Mouse (Mus musculus): ENCODE results near the gene Hist1h3g. TPM values are rescaled to one million over a fixed set of nuclear protein-coding genes. Genes with fewer than 3 reads are reported as not detected.

Hist1h3g gene
- polyA plus RNA-seq, 1 experiment from 2014 or later: 0.72 TPM

DNA sequence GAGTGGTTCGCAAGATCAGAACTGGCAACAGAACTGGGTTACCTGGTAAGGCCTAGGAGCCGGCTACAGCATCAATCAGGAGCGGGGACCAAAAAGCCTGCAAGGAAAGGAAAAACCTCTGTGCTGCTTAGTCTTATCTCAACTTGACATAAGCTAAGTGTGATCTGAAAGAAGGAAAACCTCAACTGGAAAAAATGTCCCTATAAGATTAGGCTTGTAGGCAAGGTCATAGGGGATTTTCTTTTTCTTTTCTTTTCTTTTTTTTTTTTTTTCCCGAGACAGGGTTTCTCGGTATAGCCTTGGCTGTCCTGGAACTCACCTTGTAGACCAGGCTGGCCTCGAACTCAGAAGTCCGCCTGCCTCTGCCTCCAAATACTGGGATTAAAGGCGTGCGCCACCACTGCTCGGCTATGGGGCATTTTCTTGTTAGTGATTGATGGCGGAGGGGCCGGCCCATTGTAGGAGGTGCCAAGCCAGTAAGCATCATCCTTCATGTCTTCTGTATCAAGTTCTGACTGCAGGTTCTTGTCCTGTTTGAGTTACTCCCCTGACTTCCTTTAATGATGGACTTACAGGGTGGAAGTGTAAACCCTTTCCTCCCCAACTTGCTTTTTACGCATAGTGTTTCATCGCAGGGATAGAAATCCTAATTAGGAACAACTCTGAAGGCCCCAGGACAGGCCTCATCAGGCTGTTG lies 28.3 kb upstream of the Hist1h3g start:
- Histone ChIP-seq H3K4me3 (ENCODE audit: low read depth, low read length) (no peak overlapping the region), H3K36me3 (ENCODE audit: control insufficient read depth, insufficient read depth, low read length) (no peaks in the 10 kb centered on the region), H3K27me3 (ENCODE audit: control insufficient read depth, insufficient read depth, low read length) (no peaks in the 10 kb centered on the region), H3K9me3 (ENCODE audit: control insufficient read depth, low read length) (no peaks in the 10 kb centered on the region), H3K4me2 (ENCODE audit: low read depth, low read length) (no peak overlapping the region), H3K4me1 (ENCODE audit: control insufficient read depth, insufficient read depth, low read length) (no peaks in the 10 kb centered on the region), H3K9ac (replicated peaks; ENCODE audit: low read depth, low read length) (no peak overlapping the region), H3K27ac (ENCODE audit: low read depth, low read length) (no peak overlapping the region)
- 16% methylated on average over 14 of the region's 14 CpGs for WGBS
- no peak for ATAC-seq (ENCODE audit: low read depth)

DNA sequence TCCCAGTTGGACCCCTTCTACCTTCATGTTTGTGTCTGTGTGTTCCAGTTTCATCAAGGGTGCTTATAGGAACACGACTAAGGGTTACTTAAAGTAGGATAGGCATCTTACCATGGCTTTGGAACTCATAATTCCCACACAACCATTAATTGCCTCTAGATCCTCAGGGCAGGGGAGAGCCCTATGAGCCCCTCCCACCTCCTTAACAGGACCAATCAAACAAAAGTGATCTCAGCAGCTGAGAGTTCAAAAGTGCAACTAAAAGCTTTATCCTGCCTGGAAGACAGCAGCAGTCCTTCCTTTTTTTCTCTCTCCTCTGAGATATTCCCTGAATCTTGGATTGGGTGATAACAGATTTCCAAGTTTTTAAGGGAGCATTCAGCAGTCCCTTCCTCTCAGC lies 25.1 kb upstream of the Hist1h3g start:
- Histone ChIP-seq H3K9ac (replicated peaks; ENCODE audit: low read depth, low read length) (no peak overlapping the region), H3K36me3 (ENCODE audit: control insufficient read depth, insufficient read depth, low read length) (no peaks in the 10 kb centered on the region), H3K9me3 (ENCODE audit: control insufficient read depth, low read length) (no peaks in the 10 kb centered on the region), H3K27ac (ENCODE audit: low read depth, low read length) (no peak overlapping the region), H3K27me3 (ENCODE audit: control insufficient read depth, insufficient read depth, low read length) (no peaks in the 10 kb centered on the region), H3K4me2 (ENCODE audit: low read depth, low read length) (no peak overlapping the region), H3K4me1 (ENCODE audit: control insufficient read depth, insufficient read depth, low read length) (no peaks in the 10 kb centered on the region), H3K4me3 (ENCODE audit: low read depth, low read length) (no peak overlapping the region)
- 33% methylated on average over 1 of the region's 1 CpGs for WGBS
- ATAC-seq (ENCODE audit: low read depth): no peak

GRCm38 (mm10) chr13:23513517-23513916 lies 21.7 kb upstream of the Hist1h3g start:
- no peak overlapping the region for H3K4me3 ChIP-seq (ENCODE audit: low read depth, low read length)

DNA sequence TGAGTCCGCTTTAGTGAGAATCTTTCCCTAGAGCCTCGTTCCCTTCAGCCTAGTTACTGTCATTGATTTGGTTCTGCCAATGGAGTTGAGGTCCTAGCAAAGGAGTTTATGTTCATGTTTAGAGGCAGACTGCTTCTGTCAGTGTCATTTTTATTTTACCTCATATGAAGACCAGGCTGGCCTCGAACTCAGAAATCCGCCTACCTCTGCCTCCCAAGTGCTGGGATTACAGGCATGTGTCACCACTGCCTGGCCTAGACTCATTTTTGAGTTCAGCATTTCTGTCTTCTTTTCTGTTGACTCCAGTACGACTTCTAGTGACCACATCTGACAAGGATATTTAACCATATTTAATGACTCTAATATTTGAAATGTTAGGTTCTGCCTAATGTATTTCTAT lies 19.9 kb upstream of the Hist1h3g start:
- Histone ChIP-seq H3K9ac (replicated peaks; ENCODE audit: low read depth, low read length) (no peak overlapping the region), H3K36me3 (ENCODE audit: control insufficient read depth, insufficient read depth, low read length) (no peaks in the 10 kb centered on the region), H3K4me3 (ENCODE audit: low read depth, low read length) (no peak overlapping the region), H3K27ac (ENCODE audit: low read depth, low read length) (no peak overlapping the region), H3K9me3 (ENCODE audit: control insufficient read depth, low read length) (no peaks in the 10 kb centered on the region), H3K4me2 (ENCODE audit: low read depth, low read length) (no peak overlapping the region), H3K27me3 (ENCODE audit: control insufficient read depth, insufficient read depth, low read length) (no peaks in the 10 kb centered on the region), H3K4me1 (ENCODE audit: control insufficient read depth, insufficient read depth, low read length) (peaks cover 4% of the 10 kb centered on the region; the same call in 1 of the 2 replicates)
- ATAC-seq (ENCODE audit: low read depth): no peak
- WGBS: 74% methylated on average over 5 of the region's 5 CpGs

More at GRCm38 (mm10) chr13:23513517-23513916, 21.7 kb upstream of the Hist1h3g start:
- no peak overlapping the region for H3K27ac ChIP-seq (ENCODE audit: low read depth, low read length)
- 90% methylated on average over 1 of the region's 1 CpGs for WGBS
- H3K9ac ChIP-seq (replicated peaks; ENCODE audit: low read depth, low read length): no peak overlapping the region
- H3K9me3 ChIP-seq (ENCODE audit: control insufficient read depth, low read length): no peaks in the 10 kb centered on the region
- H3K27me3 ChIP-seq (ENCODE audit: control insufficient read depth, insufficient read depth, low read length): no peaks in the 10 kb centered on the region
- no peak overlapping the region for H3K4me2 ChIP-seq (ENCODE audit: low read depth, low read length)
- no peak for ATAC-seq (ENCODE audit: low read depth)
- no peaks in the 10 kb centered on the region for H3K36me3 ChIP-seq (ENCODE audit: control insufficient read depth, insufficient read depth, low read length)
- peaks cover 4% of the 10 kb centered on the region; the same call in 1 of the 2 replicates for H3K4me1 ChIP-seq (ENCODE audit: control insufficient read depth, insufficient read depth, low read length)

GRCm38 (mm10) chr13:23515826-23516620 lies 19.2 kb upstream of the Hist1h3g start:
- H3K4me1 ChIP-seq (ENCODE audit: control insufficient read depth, insufficient read depth, low read length): peaks cover 4% of the 10 kb centered on the region; the same call in 1 of the 2 replicates
- no peaks in the 10 kb centered on the region for H3K27me3 ChIP-seq (ENCODE audit: control insufficient read depth, insufficient read depth, low read length)
- H3K27ac ChIP-seq (ENCODE audit: low read depth, low read length): no peak overlapping the region
- WGBS: 55% methylated on average over 15 of the region's 15 CpGs
- peak overlapping the region; percentile 39 for H3K4me3 ChIP-seq (ENCODE audit: low read depth, low read length)
- H3K36me3 ChIP-seq (ENCODE audit: control insufficient read depth, insufficient read depth, low read length): no peaks in the 10 kb centered on the region
- 0 out of 2 replicates have a peak overlapping the region, but pooled peaks have one; percentile 16 for H3K9ac ChIP-seq (replicated peaks; ENCODE audit: low read depth, low read length)
- no peak for ATAC-seq (ENCODE audit: low read depth)
- H3K9me3 ChIP-seq (ENCODE audit: control insufficient read depth, low read length): no peaks in the 10 kb centered on the region
- H3K4me2 ChIP-seq (ENCODE audit: low read depth, low read length): peak overlapping the region; percentile 60

- H3K9ac ChIP-seq (replicated peaks; ENCODE audit: low read depth, low read length): no peak overlapping the region
- peaks cover 4% of the 10 kb centered on the region; the same call in 1 of the 2 replicates for H3K4me1 ChIP-seq (ENCODE audit: control insufficient read depth, insufficient read depth, low read length)
- no peaks in the 10 kb centered on the region for H3K9me3 ChIP-seq (ENCODE audit: control insufficient read depth, low read length)
- peak overlapping the region; percentile 63 for H3K4me2 ChIP-seq (ENCODE audit: low read depth, low read length)
- no peaks in the 10 kb centered on the region for H3K27me3 ChIP-seq (ENCODE audit: control insufficient read depth, insufficient read depth, low read length)
- peak; percentile 86 for ATAC-seq (ENCODE audit: low read depth)
- peak overlapping the region; percentile 39 for H3K4me3 ChIP-seq (ENCODE audit: low read depth, low read length)
- under 1% methylated on average over 19 of the region's 19 CpGs for WGBS
- no peak overlapping the region for H3K27ac ChIP-seq (ENCODE audit: low read depth, low read length)
- H3K36me3 ChIP-seq (ENCODE audit: control insufficient read depth, insufficient read depth, low read length): no peaks in the 10 kb centered on the region
Measured at GRCm38 (mm10) chr13:23516822-23517602, 18.2 kb upstream of the Hist1h3g start.

GRCm38 (mm10) chr13:23517603-23518294 lies 17.5 kb upstream of the Hist1h3g start:
- Histone ChIP-seq H3K36me3 (ENCODE audit: control insufficient read depth, insufficient read depth, low read length) (no peaks in the 10 kb centered on the region), H3K4me3 (ENCODE audit: low read depth, low read length) (peak overlapping the region; percentile 39), H3K4me1 (ENCODE audit: control insufficient read depth, insufficient read depth, low read length) (peaks cover 4% of the 10 kb centered on the region; the same call in 1 of the 2 replicates), H3K9me3 (ENCODE audit: control insufficient read depth, low read length) (no peaks in the 10 kb centered on the region), H3K4me2 (ENCODE audit: low read depth, low read length) (peak overlapping the region; percentile 63), H3K9ac (replicated peaks; ENCODE audit: low read depth, low read length) (no peak overlapping the region), H3K27me3 (ENCODE audit: control insufficient read depth, insufficient read depth, low read length) (no peaks in the 10 kb centered on the region), H3K27ac (ENCODE audit: low read depth, low read length) (no peak overlapping the region)
- WGBS: under 1% methylated on average over 27 of the region's 27 CpGs
- ATAC-seq (ENCODE audit: low read depth): peak; percentile 93

DNA sequence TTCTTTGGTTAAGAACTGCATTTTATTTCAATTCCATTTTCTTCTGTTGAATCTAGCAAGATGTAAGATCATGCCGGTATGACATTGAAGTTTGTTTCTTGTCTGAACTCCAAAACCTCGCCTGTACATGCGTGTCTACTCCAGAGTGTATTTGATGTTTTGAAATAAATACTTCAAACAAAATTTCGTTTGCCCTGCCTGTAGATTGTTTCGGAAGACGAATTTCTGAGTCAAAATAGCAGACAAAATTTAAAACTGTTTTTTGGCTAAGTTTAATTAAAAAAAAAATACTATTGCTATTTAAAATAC lies 17.0 kb upstream of the Hist1h3g start:
- peaks cover 4% of the 10 kb centered on the region; the same call in 1 of the 2 replicates for H3K4me1 ChIP-seq (ENCODE audit: control insufficient read depth, insufficient read depth, low read length)
- peak overlapping the region; percentile 63 for H3K4me2 ChIP-seq (ENCODE audit: low read depth, low read length)
- no peak for ATAC-seq (ENCODE audit: low read depth)
- H3K9ac ChIP-seq (replicated peaks; ENCODE audit: low read depth, low read length): no peak overlapping the region
- under 1% methylated on average over 6 of the region's 6 CpGs for WGBS
- no peaks in the 10 kb centered on the region for H3K27me3 ChIP-seq (ENCODE audit: control insufficient read depth, insufficient read depth, low read length)
- no peaks in the 10 kb centered on the region for H3K9me3 ChIP-seq (ENCODE audit: control insufficient read depth, low read length)
- H3K36me3 ChIP-seq (ENCODE audit: control insufficient read depth, insufficient read depth, low read length): no peaks in the 10 kb centered on the region
- H3K4me3 ChIP-seq (ENCODE audit: low read depth, low read length): peak overlapping the region; percentile 39
- H3K27ac ChIP-seq (ENCODE audit: low read depth, low read length): no peak overlapping the region
